Mouse (Mus musculus): Measurements from ENCODE around the gene Nebl.

- TF ChIP-seq CTCF (IDR thresholded peaks at IDR 0.05; ENCODE audit: low read depth) = no peak
- no peak for TF ChIP-seq EP300 (IDR thresholded peaks at IDR 0.05; ENCODE audit: low read depth)
Observed at GRCm38 (mm10) chr2:17687141-17687540, 44.1 kb downstream of the Nebl start.

Data from liver, postnatal 0 days (tissue).